Mouse (Mus musculus) heart, embryonic 10.5 days (tissue): Measurements from ENCODE around the gene Olfr1016. TPM values are rescaled to one million over a fixed set of nuclear protein-coding genes. Genes with fewer than 3 reads are reported as not detected.

Source experiments
- polyA plus RNA-seq: library from polyadenylated mRNA; unstranded; fragments of >200 nt; fragmentation: Nextera tagmentation; extraction: Ambion mirVana; gene quantifications from 2 replicates; pipeline ENCODE4 v1.2.1, GENCODE M21; 2016

Olfr1016 gene
- polyA plus RNA-seq, 1 experiment from 2014 or later: not detected

Other genes with a start within 250 kb of the Olfr1016 start
- gene Olfr996, start 223.3 kb downstream of the Olfr1016 start, polyA plus RNA-seq: not detected in 2 replicates
- not detected in 2 replicates for gene Olfr998, start 213.6 kb downstream of the Olfr1016 start, polyA plus RNA-seq
- gene Olfr1000, start 190.6 kb downstream of the Olfr1016 start, polyA plus RNA-seq: not detected in 2 replicates
- gene Olfr1002, start 151.8 kb downstream of the Olfr1016 start, polyA plus RNA-seq: not detected in 2 replicates
- not detected in 2 replicates for gene Olfr154, start 138.1 kb downstream of the Olfr1016 start, polyA plus RNA-seq
- gene Olfr1006, start 123.8 kb downstream of the Olfr1016 start, polyA plus RNA-seq: not detected in 2 replicates
- not detected in 2 replicates for gene Olfr1008, start 113.1 kb downstream of the Olfr1016 start, polyA plus RNA-seq
- not detected in 2 replicates for gene Olfr1009, start 87.1 kb downstream of the Olfr1016 start, polyA plus RNA-seq
- not detected in 2 replicates for gene Olfr1012, start 39.8 kb downstream of the Olfr1016 start, polyA plus RNA-seq
- gene Olfr1013, start 35.4 kb downstream of the Olfr1016 start, polyA plus RNA-seq: not detected in 2 replicates
- gene Olfr1014, start 29.8 kb downstream of the Olfr1016 start, polyA plus RNA-seq: not detected in 2 replicates
- gene Olfr1015, start 20.5 kb downstream of the Olfr1016 start, polyA plus RNA-seq: not detected in 2 replicates
- not detected in 2 replicates for gene Olfr1018, start 15.9 kb upstream of the Olfr1016 start, polyA plus RNA-seq
- not detected in 2 replicates for gene Olfr1019, start 42.9 kb upstream of the Olfr1016 start, polyA plus RNA-seq
- gene Olfr1020, start 44.5 kb upstream of the Olfr1016 start, polyA plus RNA-seq: not detected in 2 replicates
- gene Olfr1022, start 66.0 kb upstream of the Olfr1016 start, polyA plus RNA-seq: not detected in 2 replicates
- not detected in 2 replicates for gene Olfr1023, start 83.1 kb upstream of the Olfr1016 start, polyA plus RNA-seq
- not detected in 2 replicates for gene Olfr1024, start 102.5 kb upstream of the Olfr1016 start, polyA plus RNA-seq
- not detected in 2 replicates for gene Olfr1025-ps1, start 112.6 kb upstream of the Olfr1016 start, polyA plus RNA-seq
- gene Olfr1026, start 119.0 kb upstream of the Olfr1016 start, polyA plus RNA-seq: not detected in 2 replicates
- gene Olfr1028, start 147.9 kb upstream of the Olfr1016 start, polyA plus RNA-seq: not detected in 2 replicates
- gene Olfr1029, start 171.4 kb upstream of the Olfr1016 start, polyA plus RNA-seq: not detected in 2 replicates
- gene Olfr1030, start 176.7 kb upstream of the Olfr1016 start, polyA plus RNA-seq: not detected in 2 replicates
- gene Olfr1031, start 187.8 kb upstream of the Olfr1016 start, polyA plus RNA-seq: not detected in 2 replicates
- not detected in 2 replicates for gene Olfr1032, start 203.0 kb upstream of the Olfr1016 start, polyA plus RNA-seq
- gene Olfr1033, start 218.1 kb upstream of the Olfr1016 start, polyA plus RNA-seq: 0.21 TPM in 1 of 2 replicates, not detected in the other
- not detected in 2 replicates for gene Olfr1034, start 243.3 kb upstream of the Olfr1016 start, polyA plus RNA-seq